Mouse (Mus musculus): ENCODE measurements around the gene 1700021F07Rik. TPM values are rescaled to one million over a fixed set of nuclear protein-coding genes. Genes with fewer than 3 reads are reported as not detected.

The 1700021F07Rik gene
- polyA plus RNA-seq, 1 experiment from 2014 or later, result not detected

Other genes with a start within 250 kb of the 1700021F07Rik start
- 3.4 and 5.0 TPM in 2 replicates for gene Pmepa1, start 246.1 kb upstream of the 1700021F07Rik start, polyA plus RNA-seq (2014; fragmentation: Nextera tagmentation; extraction: Ambion mirVana)
- not detected in 2 replicates for gene Ankrd60, start 55.8 kb downstream of the 1700021F07Rik start, polyA plus RNA-seq (2014; fragmentation: Nextera tagmentation; extraction: Ambion mirVana)
- gene Rab22a, start 137.2 kb downstream of the 1700021F07Rik start, polyA plus RNA-seq (2014; fragmentation: Nextera tagmentation; extraction: Ambion mirVana), result 42.3 and 44.6 TPM in 2 replicates
- not detected in 2 replicates for gene 1700010B08Rik, start 196.8 kb downstream of the 1700021F07Rik start, polyA plus RNA-seq (2014; fragmentation: Nextera tagmentation; extraction: Ambion mirVana)
- 16.1 and 18.1 TPM in 2 replicates for gene Vapb, start 214.9 kb downstream of the 1700021F07Rik start, polyA plus RNA-seq (2014; fragmentation: Nextera tagmentation; extraction: Ambion mirVana)